Mouse (Mus musculus): ENCODE results near the gene Adarb1. TPM values are rescaled to one million over a fixed set of nuclear protein-coding genes. Genes with fewer than 3 reads are reported as not detected.

The Adarb1 gene
- polyA plus RNA-seq, 1 experiment: 3.3 TPM

GRCm38 (mm10) chr10:77357957-77358356 is 60.1 kb downstream of the Adarb1 start:
- TF ChIP-seq CEBPB (IDR thresholded peaks at IDR 0.05; ENCODE audit: low read depth) (no peak), MYOD1 (IDR thresholded peaks at IDR 0.05; ENCODE audit: control insufficient read depth, insufficient read length, low read depth) (no peak), FOSL1 (IDR thresholded peaks at IDR 0.05; ENCODE audit: insufficient read depth, low read length, poor library complexity, severe bottlenecking) (no peak), CTCF (IDR thresholded peaks at IDR 0.05; ENCODE audit: control insufficient read depth, insufficient read depth, insufficient read length) (no peak)
- H3K36me3 ChIP-seq (ENCODE audit: control insufficient read depth, insufficient read depth): no peaks in the 10 kb centered on the region
- no peak overlapping the region for H3ac ChIP-seq (ENCODE audit: control insufficient read depth, insufficient read length, low read depth)
- H3K27me3 ChIP-seq (ENCODE audit: control insufficient read depth, insufficient read depth, insufficient read length): no peaks in the 10 kb centered on the region
- H3K4me3 ChIP-seq (ENCODE audit: insufficient read depth, poor library complexity, severe bottlenecking): no peak overlapping the region
- no peaks in the 10 kb centered on the region for H3K79me3 ChIP-seq (ENCODE audit: low read depth)
- H3K79me2 ChIP-seq (ENCODE audit: control insufficient read depth, insufficient read depth): no peaks in the 10 kb centered on the region

GRCm38 (mm10) chr10:77353031-77353745 is 64.9 kb downstream of the Adarb1 start:
- Histone ChIP-seq H3K4me3 (ENCODE audit: insufficient read depth, poor library complexity, severe bottlenecking) (no peak overlapping the region), H3K27me3 (ENCODE audit: control insufficient read depth, insufficient read depth, insufficient read length) (no peaks in the 10 kb centered on the region), H3K79me2 (ENCODE audit: control insufficient read depth, insufficient read depth) (no peaks in the 10 kb centered on the region), H3K36me3 (ENCODE audit: control insufficient read depth, insufficient read depth) (no peaks in the 10 kb centered on the region), H3K79me3 (ENCODE audit: low read depth) (no peaks in the 10 kb centered on the region), H3ac (ENCODE audit: control insufficient read depth, insufficient read length, low read depth) (no peak overlapping the region)
- peak; percentile 81 for TF ChIP-seq CTCF (IDR thresholded peaks at IDR 0.05; ENCODE audit: control insufficient read depth, insufficient read depth, insufficient read length)
- TF ChIP-seq FOSL1 (IDR thresholded peaks at IDR 0.05; ENCODE audit: insufficient read depth, low read length, poor library complexity, severe bottlenecking): no peak

- H3K27me3 ChIP-seq (ENCODE audit: control insufficient read depth, insufficient read depth, insufficient read length): no peaks in the 10 kb centered on the region
- H3K36me3 ChIP-seq (ENCODE audit: control insufficient read depth, insufficient read depth): peaks cover 3% of the 10 kb centered on the region
- TF ChIP-seq MYOD1 (IDR thresholded peaks at IDR 0.05; ENCODE audit: control insufficient read depth, insufficient read length, low read depth) (no peak), USF1 (IDR thresholded peaks at IDR 0.05; ENCODE audit: low read depth) (no peak), CEBPB (IDR thresholded peaks at IDR 0.05; ENCODE audit: low read depth) (no peak), CTCF (IDR thresholded peaks at IDR 0.05; ENCODE audit: control insufficient read depth, insufficient read depth, insufficient read length) (no peak), FOSL1 (IDR thresholded peaks at IDR 0.05; ENCODE audit: insufficient read depth, low read length, poor library complexity, severe bottlenecking) (no peak), MYOG (IDR thresholded peaks at IDR 0.05; ENCODE audit: control insufficient read depth, extremely low read depth, insufficient read length) (no peak), MAX (IDR thresholded peaks at IDR 0.05) (no peak)
- no peaks in the 10 kb centered on the region for H3K79me2 ChIP-seq (ENCODE audit: control insufficient read depth, insufficient read depth)
- no peak overlapping the region for H3K4me3 ChIP-seq (ENCODE audit: insufficient read depth, poor library complexity, severe bottlenecking)
- no peak overlapping the region for H3ac ChIP-seq (ENCODE audit: control insufficient read depth, insufficient read length, low read depth)
- H3K79me3 ChIP-seq (ENCODE audit: low read depth): no peaks in the 10 kb centered on the region
Measured at GRCm38 (mm10) chr10:77342842-77343241, 75.2 kb downstream of the Adarb1 start.

GRCm38 (mm10) chr10:77341711-77342110 is 76.4 kb downstream of the Adarb1 start:
- H3K27me3 ChIP-seq (ENCODE audit: control insufficient read depth, insufficient read depth, insufficient read length): no peaks in the 10 kb centered on the region
- TF ChIP-seq MYOD1 (IDR thresholded peaks at IDR 0.05; ENCODE audit: control insufficient read depth, insufficient read length, low read depth) (no peak), CTCF (IDR thresholded peaks at IDR 0.05; ENCODE audit: control insufficient read depth, insufficient read depth, insufficient read length) (no peak), MYOG (IDR thresholded peaks at IDR 0.05; ENCODE audit: control insufficient read depth, extremely low read depth, insufficient read length) (no peak), USF1 (IDR thresholded peaks at IDR 0.05; ENCODE audit: low read depth) (no peak), MAX (IDR thresholded peaks at IDR 0.05) (no peak), FOSL1 (IDR thresholded peaks at IDR 0.05; ENCODE audit: insufficient read depth, low read length, poor library complexity, severe bottlenecking) (no peak), CEBPB (IDR thresholded peaks at IDR 0.05; ENCODE audit: low read depth) (no peak)
- peaks cover 3% of the 10 kb centered on the region for H3K36me3 ChIP-seq (ENCODE audit: control insufficient read depth, insufficient read depth)
- H3K79me3 ChIP-seq (ENCODE audit: low read depth): no peaks in the 10 kb centered on the region
- no peak overlapping the region for H3ac ChIP-seq (ENCODE audit: control insufficient read depth, insufficient read length, low read depth)
- H3K79me2 ChIP-seq (ENCODE audit: control insufficient read depth, insufficient read depth): no peaks in the 10 kb centered on the region
- H3K4me3 ChIP-seq (ENCODE audit: insufficient read depth, poor library complexity, severe bottlenecking): no peak overlapping the region

GRCm38 (mm10) chr10:77341059-77341458 is 77.0 kb downstream of the Adarb1 start:
- Histone ChIP-seq H3K79me2 (ENCODE audit: control insufficient read depth, insufficient read depth) (no peaks in the 10 kb centered on the region), H3K79me3 (ENCODE audit: low read depth) (no peaks in the 10 kb centered on the region), H3K4me3 (ENCODE audit: insufficient read depth, poor library complexity, severe bottlenecking) (no peak overlapping the region), H3K27me3 (ENCODE audit: control insufficient read depth, insufficient read depth, insufficient read length) (no peaks in the 10 kb centered on the region), H3ac (ENCODE audit: control insufficient read depth, insufficient read length, low read depth) (no peak overlapping the region), H3K36me3 (ENCODE audit: control insufficient read depth, insufficient read depth) (peaks cover 3% of the 10 kb centered on the region)
- TF ChIP-seq MYOG (IDR thresholded peaks at IDR 0.05; ENCODE audit: control insufficient read depth, extremely low read depth, insufficient read length): no peak
- TF ChIP-seq FOSL1 (IDR thresholded peaks at IDR 0.05; ENCODE audit: insufficient read depth, low read length, poor library complexity, severe bottlenecking): no peak
- TF ChIP-seq CTCF (IDR thresholded peaks at IDR 0.05; ENCODE audit: control insufficient read depth, insufficient read depth, insufficient read length): no peak
- TF ChIP-seq MAX (IDR thresholded peaks at IDR 0.05): no peak
- TF ChIP-seq USF1 (IDR thresholded peaks at IDR 0.05; ENCODE audit: low read depth): no peak
- TF ChIP-seq CEBPB (IDR thresholded peaks at IDR 0.05; ENCODE audit: low read depth): no peak

GRCm38 (mm10) chr10:77339871-77340341 is 78.2 kb downstream of the Adarb1 start:
- Histone ChIP-seq H3K27me3 (ENCODE audit: control insufficient read depth, insufficient read depth, insufficient read length) (no peaks in the 10 kb centered on the region), H3K36me3 (ENCODE audit: control insufficient read depth, insufficient read depth) (peaks cover 3% of the 10 kb centered on the region), H3K79me2 (ENCODE audit: control insufficient read depth, insufficient read depth) (no peaks in the 10 kb centered on the region), H3ac (ENCODE audit: control insufficient read depth, insufficient read length, low read depth) (no peak overlapping the region), H3K4me3 (ENCODE audit: insufficient read depth, poor library complexity, severe bottlenecking) (no peak overlapping the region), H3K79me3 (ENCODE audit: low read depth) (no peaks in the 10 kb centered on the region)
- no peak for TF ChIP-seq CEBPB (IDR thresholded peaks at IDR 0.05; ENCODE audit: low read depth)
- TF ChIP-seq USF1 (IDR thresholded peaks at IDR 0.05; ENCODE audit: low read depth): no peak
- no peak for TF ChIP-seq MYOD1 (IDR thresholded peaks at IDR 0.05; ENCODE audit: control insufficient read depth, insufficient read length, low read depth)
- TF ChIP-seq MAX (IDR thresholded peaks at IDR 0.05): no peak
- no peak for TF ChIP-seq CTCF (IDR thresholded peaks at IDR 0.05; ENCODE audit: control insufficient read depth, insufficient read depth, insufficient read length)
- TF ChIP-seq MYOG (IDR thresholded peaks at IDR 0.05; ENCODE audit: control insufficient read depth, extremely low read depth, insufficient read length): no peak
- TF ChIP-seq FOSL1 (IDR thresholded peaks at IDR 0.05; ENCODE audit: insufficient read depth, low read length, poor library complexity, severe bottlenecking): no peak
